Mouse (Mus musculus): ENCODE results near the gene Arhgef2. TPM values are rescaled to one million over a fixed set of nuclear protein-coding genes. Genes with fewer than 3 reads are reported as not detected.

Arhgef2 gene
- polyA plus RNA-seq, 2 experiments, result 8.9 to 10.1 TPM

GRCm38 (mm10) chr3:88619113-88620097, 13.6 kb downstream of the Arhgef2 start:
- no peak overlapping the region for H3K27ac ChIP-seq
- H3K4me1 ChIP-seq (replicated peaks; ENCODE audit: control insufficient read depth in 2 of 2, insufficient read depth in 2 of 2, low read length in 1 of 2), result peaks cover 15 to 37% of the 10 kb centered on the region in 2 experiments
- TF ChIP-seq CTCF (IDR thresholded peaks at IDR 0.05; ENCODE audit: low read depth) (no peak), EP300 (IDR thresholded peaks at IDR 0.05; ENCODE audit: low read depth) (no peak)
- H3K9ac ChIP-seq (replicated peaks), result no peak overlapping the region
- 47% methylated on average over 9 of the region's 9 CpGs for WGBS (ENCODE audit: insufficient replicate concordance)
- no peaks in the 10 kb centered on the region for H3K9me3 ChIP-seq (ENCODE audit: control insufficient read depth, low read length)
- ATAC-seq (ENCODE audit: insufficient read depth) (no peak), DNase-seq (ENCODE audit: low read depth in 3 of 3, low spot score in 3 of 3) (no peak)
- H3K4me2 ChIP-seq (ENCODE audit: low read depth), result no peak overlapping the region
- H3K4me3 ChIP-seq (ENCODE audit: insufficient read depth in 1 of 2, low read depth in 2 of 2, low read length in 2 of 2), result no peak overlapping the region
- no peaks in the 10 kb centered on the region for H3K36me3 ChIP-seq (replicated peaks; ENCODE audit: control insufficient read depth, insufficient read depth, low read depth)
- H3K27me3 ChIP-seq (ENCODE audit: control insufficient read depth, insufficient read depth, low read length), result no peaks in the 10 kb centered on the region

GRCm38 (mm10) chr3:88620146-88620991, 14.6 kb downstream of the Arhgef2 start:
- Histone ChIP-seq H3K4me3 (ENCODE audit: insufficient read depth in 1 of 2, low read depth in 2 of 2, low read length in 2 of 2) (peak overlapping the region; percentile 56 to 80), H3K4me2 (ENCODE audit: low read depth) (peak overlapping the region; percentile 98), H3K9ac (replicated peaks) (peak overlapping the region; percentile 78; the same call in 1 of the 2 replicates), H3K27me3 (ENCODE audit: control insufficient read depth, insufficient read depth, low read length) (no peaks in the 10 kb centered on the region), H3K9me3 (ENCODE audit: control insufficient read depth, low read length) (no peaks in the 10 kb centered on the region), H3K36me3 (replicated peaks; ENCODE audit: control insufficient read depth, insufficient read depth, low read depth) (no peaks in the 10 kb centered on the region), H3K4me1 (replicated peaks; ENCODE audit: control insufficient read depth in 2 of 2, insufficient read depth in 2 of 2, low read length in 1 of 2) (peaks cover 15 to 41% of the 10 kb centered on the region in 2 experiments), H3K27ac (no peak overlapping the region)
- ATAC-seq (ENCODE audit: insufficient read depth) (no peak), DNase-seq (ENCODE audit: low read depth in 3 of 3, low spot score in 3 of 3) (no peak)
- TF ChIP-seq CTCF (IDR thresholded peaks at IDR 0.05; ENCODE audit: low read depth) (no peak), EP300 (IDR thresholded peaks at IDR 0.05; ENCODE audit: low read depth) (no peak)
- WGBS (ENCODE audit: insufficient replicate concordance), result 11% methylated on average over 15 of the region's 15 CpGs

- TF ChIP-seq EP300 (IDR thresholded peaks at IDR 0.05; ENCODE audit: low read depth) (no peak), CTCF (IDR thresholded peaks at IDR 0.05; ENCODE audit: low read depth) (no peak)
- WGBS (ENCODE audit: insufficient replicate concordance), result under 1% methylated on average over 64 of the region's 64 CpGs
- H3K4me2 ChIP-seq (ENCODE audit: low read depth), result peak overlapping the region; percentile 98
- H3K4me1 ChIP-seq (replicated peaks; ENCODE audit: control insufficient read depth in 2 of 2, insufficient read depth in 2 of 2, low read length in 1 of 2), result peaks cover 15 to 44% of the 10 kb centered on the region in 2 experiments
- H3K27ac ChIP-seq, result peak overlapping the region; percentile 10
- H3K9me3 ChIP-seq (ENCODE audit: control insufficient read depth, low read length), result no peaks in the 10 kb centered on the region
- H3K4me3 ChIP-seq (ENCODE audit: insufficient read depth in 1 of 2, low read depth in 2 of 2, low read length in 2 of 2), result peak overlapping the region; percentile 56 to 80
- DNase-seq (ENCODE audit: low read depth in 3 of 3, low spot score in 3 of 3), result no peak
- peak; percentile 66 for ATAC-seq (ENCODE audit: insufficient read depth)
- no peaks in the 10 kb centered on the region for H3K27me3 ChIP-seq (ENCODE audit: control insufficient read depth, insufficient read depth, low read length)
- peak overlapping the region; percentile 78 for H3K9ac ChIP-seq (replicated peaks)
- no peaks in the 10 kb centered on the region for H3K36me3 ChIP-seq (replicated peaks; ENCODE audit: control insufficient read depth, insufficient read depth, low read depth)
Observed at GRCm38 (mm10) chr3:88620992-88621536, 15.3 kb downstream of the Arhgef2 start.

DNA sequence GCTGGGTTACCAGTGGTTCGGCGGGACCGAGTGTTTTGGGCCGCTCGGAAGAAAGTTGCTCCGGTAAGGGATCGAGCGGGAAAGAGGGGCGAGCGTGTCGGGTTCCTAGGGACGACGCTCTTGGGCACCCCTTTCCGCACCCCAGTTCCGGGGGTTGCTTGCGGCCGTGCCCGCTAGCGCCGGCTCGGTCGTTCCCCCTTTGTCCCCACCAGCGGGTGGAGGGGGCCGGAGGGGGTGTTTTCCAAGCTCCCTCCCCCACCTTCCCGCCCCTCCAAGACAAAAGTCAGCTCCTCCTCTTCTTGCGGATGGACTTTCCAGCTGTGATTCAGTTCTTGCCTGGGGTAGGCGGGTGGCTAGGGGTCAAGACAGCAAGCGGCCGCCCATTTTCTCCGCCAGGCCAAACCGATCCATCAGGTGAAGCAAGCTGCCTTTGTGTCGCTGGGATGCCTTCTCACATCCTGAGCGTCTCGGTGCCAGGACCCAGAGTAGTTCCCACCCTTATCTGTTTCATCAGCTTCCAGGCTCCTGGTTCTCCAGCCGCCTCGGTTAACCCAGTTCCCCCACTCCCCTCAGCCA, 15.9 kb downstream of the Arhgef2 start:
- peak overlapping the region; percentile 56 to 80 for H3K4me3 ChIP-seq (ENCODE audit: insufficient read depth in 1 of 2, low read depth in 2 of 2, low read length in 2 of 2)
- TF ChIP-seq EP300 (IDR thresholded peaks at IDR 0.05; ENCODE audit: low read depth) (no peak), CTCF (IDR thresholded peaks at IDR 0.05; ENCODE audit: low read depth) (no peak)
- H3K4me1 ChIP-seq (replicated peaks; ENCODE audit: control insufficient read depth in 2 of 2, insufficient read depth in 2 of 2, low read length in 1 of 2), result peaks cover 15 to 49% of the 10 kb centered on the region in 2 experiments
- no peaks in the 10 kb centered on the region for H3K9me3 ChIP-seq (ENCODE audit: control insufficient read depth, low read length)
- peak overlapping the region; percentile 98 for H3K4me2 ChIP-seq (ENCODE audit: low read depth)
- no peaks in the 10 kb centered on the region for H3K27me3 ChIP-seq (ENCODE audit: control insufficient read depth, insufficient read depth, low read length)
- H3K36me3 ChIP-seq (replicated peaks; ENCODE audit: control insufficient read depth, insufficient read depth, low read depth), result no peaks in the 10 kb centered on the region
- peak overlapping the region; percentile 59 for H3K27ac ChIP-seq
- DNase-seq (ENCODE audit: low read depth in 3 of 3, low spot score in 3 of 3), result no peak
- ATAC-seq (ENCODE audit: insufficient read depth), result no peak; the same call in 1 of the 2 replicates
- under 1% methylated on average over 36 of the region's 36 CpGs for WGBS (ENCODE audit: insufficient replicate concordance)
- peak overlapping the region; percentile 78 for H3K9ac ChIP-seq (replicated peaks)
